Mouse (Mus musculus) limb, embryonic 15.5 days (tissue): Measurements from ENCODE around the gene Ccl4. TPM values are rescaled to one million over a fixed set of nuclear protein-coding genes. Genes with fewer than 3 reads are reported as not detected.

ENCODE experiments used
- ATAC-seq: fragments of 200-750 bp; cut with Nextera tagmentation; 2 replicates; pipeline ENCODE4 v1.8.0; 2017; ENCODE audit warnings: low read depth, moderate TSS enrichment; ENCODE audit not compliant: insufficient number of reproducible peaks, low FRiP score, low TSS enrichment
- H3K27ac ChIP-seq: fragments of 300-500 bp; sonication (generic); 2 replicates; pipeline ENCODE4 v1.5.1; 2015; ENCODE audit warnings: moderate library complexity, mild to moderate bottlenecking, inconsistent platforms
- H3K27me3 ChIP-seq: fragments of 300-500 bp; sonication (generic); 2 replicates; pipeline ENCODE4 v1.6.1; 2015; ENCODE audit warnings: inconsistent platforms
- H3K36me3 ChIP-seq: fragments of 300-500 bp; sonication (generic); 2 replicates; pipeline ENCODE4 v1.6.1; 2015; ENCODE audit warnings: inconsistent platforms
- H3K4me1 ChIP-seq: fragments of 300-500 bp; sonication (generic); 2 replicates; pipeline ENCODE4 v1.6.1; 2015; ENCODE audit warnings: inconsistent platforms
- H3K4me2 ChIP-seq: fragments of 300-500 bp; sonication (generic); 2 replicates; pipeline ENCODE4 v1.6.1; 2015; ENCODE audit warnings: mild to moderate bottlenecking, inconsistent platforms
- H3K4me3 ChIP-seq: fragments of 300-500 bp; sonication (generic); 2 replicates; pipeline ENCODE4 v1.5.1; 2015; ENCODE audit warnings: mild to moderate bottlenecking, inconsistent platforms
- H3K9ac ChIP-seq: fragments of 300-500 bp; sonication (generic); 2 replicates; pipeline ENCODE4 v1.6.1; 2015; ENCODE audit warnings: inconsistent platforms
- H3K9me3 ChIP-seq: fragments of 300-500 bp; sonication (generic); 2 replicates; pipeline ENCODE4 v1.6.1; 2016; ENCODE audit warnings: inconsistent platforms
- WGBS: fragments of 180-500 bp; shearing (Covaris S2); methylation state at CpG from one replicate; pipeline ENCODE4 v1.1.7; 2015; 5-methylcytosine and 5-hydroxymethylcytosine counted together
- polyA plus RNA-seq: library from polyadenylated mRNA; unstranded; fragments of >200 nt; fragmentation: Nextera tagmentation; extraction: Ambion mirVana; gene quantifications from 2 replicates; pipeline ENCODE4 v1.2.1, GENCODE M21; 2015

Gene Ccl4
- polyA plus RNA-seq, 1 experiment from 2014 or later = 0.95 TPM

DNA sequence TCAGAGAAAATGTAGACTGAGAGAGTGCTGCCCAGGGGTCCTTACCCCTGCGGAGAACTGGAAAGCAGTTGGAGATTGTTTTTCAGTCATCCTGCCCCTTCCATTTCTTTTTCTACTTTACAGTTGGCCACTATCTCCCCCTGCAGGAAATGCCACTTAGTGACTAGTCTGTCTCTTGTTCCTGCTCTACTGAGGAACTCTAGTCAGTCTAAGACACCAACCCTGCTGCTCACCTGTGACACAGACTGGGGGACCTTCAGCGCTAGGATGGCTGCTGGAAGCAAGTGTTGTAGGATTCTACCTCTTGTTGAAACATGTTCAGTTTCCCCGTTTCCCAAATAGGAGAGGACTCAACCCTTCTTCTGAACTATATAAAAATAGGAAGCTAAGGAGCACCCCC, 22.9 kb upstream of the Ccl4 start:
- Histone ChIP-seq H3K27me3 (no peaks in the 10 kb centered on the region), H3K9ac (no peak overlapping the region)
- WGBS = 65% methylated on average over 3 of the region's 3 CpGs

DNA sequence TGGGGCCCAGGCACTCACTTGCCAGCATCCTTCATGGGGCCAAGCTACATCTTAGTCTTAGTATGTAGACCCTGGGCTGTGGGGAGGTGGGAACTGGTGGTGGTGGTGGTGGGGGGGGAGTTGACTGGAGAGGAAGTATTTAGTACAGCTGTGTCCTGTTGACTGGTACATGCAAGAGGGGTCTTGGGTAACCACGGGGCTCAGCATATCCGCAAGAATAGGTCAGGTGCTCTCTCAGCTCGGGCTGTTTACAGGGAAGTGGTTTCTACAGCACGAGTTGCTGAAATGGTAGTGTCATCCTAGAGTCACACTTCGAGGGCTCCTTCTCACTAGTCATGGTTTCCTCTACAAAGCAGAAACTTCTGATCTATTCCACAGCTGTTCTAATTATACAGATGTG, 22.2 kb upstream of the Ccl4 start:
- 68% methylated on average over 5 of the region's 5 CpGs for WGBS
- Histone ChIP-seq H3K4me1 (no peaks in the 10 kb centered on the region), H3K4me3 (no peak overlapping the region), H3K27me3 (no peaks in the 10 kb centered on the region), H3K9me3 (no peaks in the 10 kb centered on the region), H3K9ac (no peak overlapping the region), H3K36me3 (no peaks in the 10 kb centered on the region), H3K4me2 (no peak overlapping the region), H3K27ac (no peak overlapping the region)
- ATAC-seq = no peak

More for the DNA sequence above, 22.9 kb upstream of the Ccl4 start:
- H3K4me3 ChIP-seq = no peak overlapping the region
- ATAC-seq = no peak
- no peaks in the 10 kb centered on the region for H3K9me3 ChIP-seq
- no peaks in the 10 kb centered on the region for H3K36me3 ChIP-seq
- H3K4me2 ChIP-seq = no peak overlapping the region
- H3K4me1 ChIP-seq = no peaks in the 10 kb centered on the region
- no peak overlapping the region for H3K27ac ChIP-seq

DNA sequence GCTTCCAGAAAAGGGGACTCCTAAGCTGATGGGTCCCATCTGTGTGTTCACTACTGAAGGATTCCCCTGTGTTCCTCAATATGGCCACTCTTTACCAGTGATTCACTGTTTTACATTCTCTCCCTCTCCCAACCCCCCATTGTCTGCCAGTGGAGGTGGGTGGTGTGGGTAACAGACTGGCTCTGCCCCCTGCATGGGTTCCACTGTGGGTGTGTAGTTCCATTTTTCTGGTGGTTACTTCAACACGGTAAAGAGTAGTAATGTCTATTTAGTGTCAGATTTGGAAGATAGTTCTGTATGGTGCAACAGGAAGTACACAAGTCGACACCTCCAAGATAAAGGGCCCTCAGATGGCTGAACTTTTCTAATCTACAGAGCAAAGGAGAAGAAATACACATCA, 21.2 kb upstream of the Ccl4 start:
- H3K9me3 ChIP-seq = no peaks in the 10 kb centered on the region
- no peaks in the 10 kb centered on the region for H3K4me1 ChIP-seq
- 83% methylated on average over 2 of the region's 2 CpGs for WGBS
- no peaks in the 10 kb centered on the region for H3K27me3 ChIP-seq
- H3K27ac ChIP-seq = no peak overlapping the region
- H3K4me3 ChIP-seq = no peak overlapping the region
- no peak overlapping the region for H3K4me2 ChIP-seq
- H3K9ac ChIP-seq = no peak overlapping the region
- no peaks in the 10 kb centered on the region for H3K36me3 ChIP-seq
- no peak for ATAC-seq

DNA sequence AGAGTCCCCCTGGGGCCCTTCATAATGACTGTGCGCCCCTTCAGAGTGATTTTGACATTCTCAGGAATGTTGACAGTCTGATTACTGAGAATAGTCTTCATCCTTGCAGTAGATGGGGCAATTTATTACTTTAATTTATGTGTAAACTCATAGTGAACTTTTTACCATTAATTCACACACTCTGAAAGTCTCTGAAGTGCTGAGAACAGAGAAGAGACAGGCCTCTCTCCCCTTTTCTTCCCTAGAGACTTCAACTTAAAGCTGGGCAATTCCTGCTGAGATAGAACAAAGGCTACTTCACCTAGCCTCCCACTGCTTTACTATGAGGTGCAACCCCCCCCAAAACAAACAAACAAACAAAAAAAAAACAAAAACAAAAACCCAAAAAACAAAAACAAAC, 16.9 kb upstream of the Ccl4 start, which contains the start of gene Rpl9-ps1:
Gene Rpl9-ps1 (minus strand): TSS at position 101 of the 400 bp plus-strand sequence.
- no peak for ATAC-seq
- 76% methylated on average over 1 of the region's 1 CpGs for WGBS

DNA sequence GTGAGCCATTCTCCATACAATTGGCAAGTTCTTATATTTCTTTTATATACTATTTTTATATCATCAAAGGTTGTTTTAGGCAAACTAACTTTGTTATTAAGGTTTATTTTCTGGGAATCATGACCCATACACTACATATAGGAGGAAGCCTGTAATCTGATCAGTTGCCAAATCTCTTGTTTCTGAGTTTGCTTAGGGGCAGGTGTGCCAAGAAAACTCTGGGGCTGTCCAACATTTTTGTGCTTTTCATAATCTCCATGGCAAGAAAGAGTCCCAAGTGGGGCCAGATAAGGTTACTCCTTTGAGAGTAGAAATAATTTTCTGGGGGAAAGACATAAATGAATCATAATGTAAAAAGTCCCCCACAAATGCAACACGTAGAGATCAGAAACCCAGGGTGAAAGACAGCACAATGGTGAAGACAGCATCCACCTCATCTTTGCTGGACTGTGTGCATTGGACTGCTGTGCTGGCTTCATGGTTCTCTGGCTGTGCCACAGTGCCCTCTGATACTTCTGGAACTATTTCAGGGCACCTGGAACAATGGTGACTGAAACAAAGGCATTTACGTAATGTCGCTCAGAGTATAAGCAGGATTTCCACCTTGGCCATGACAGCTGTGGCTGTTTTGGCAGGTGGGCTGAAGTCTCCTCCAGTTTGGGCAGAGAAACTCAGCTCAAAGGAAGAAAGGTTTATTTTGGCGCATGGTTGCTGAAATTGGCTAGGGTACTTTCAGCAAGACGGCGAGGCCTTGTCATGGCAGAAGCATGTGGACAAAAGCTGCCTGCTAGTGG, 15.8 kb upstream of the Ccl4 start:
- Histone ChIP-seq H3K27me3 (no peaks in the 10 kb centered on the region), H3K4me2 (no peak overlapping the region), H3K9ac (no peak overlapping the region), H3K27ac (no peak overlapping the region), H3K36me3 (no peaks in the 10 kb centered on the region), H3K4me3 (no peak overlapping the region), H3K4me1 (no peaks in the 10 kb centered on the region), H3K9me3 (no peaks in the 10 kb centered on the region)
- 82% methylated on average over 6 of the region's 6 CpGs for WGBS
- no peak for ATAC-seq

More for the DNA sequence above, 16.9 kb upstream of the Ccl4 start, which contains the start of gene Rpl9-ps1:
- Histone ChIP-seq H3K4me1 (no peaks in the 10 kb centered on the region), H3K9ac (no peak within 1 kb of the TSS), H3K4me2 (no peak within 1 kb of the TSS), H3K4me3 (no peak within 1 kb of the TSS), H3K36me3 (no peaks in the 10 kb centered on the region), H3K9me3 (no peaks in the 10 kb centered on the region), H3K27ac (no peak within 1 kb of the TSS), H3K27me3 (no peaks in the 10 kb centered on the region)

DNA sequence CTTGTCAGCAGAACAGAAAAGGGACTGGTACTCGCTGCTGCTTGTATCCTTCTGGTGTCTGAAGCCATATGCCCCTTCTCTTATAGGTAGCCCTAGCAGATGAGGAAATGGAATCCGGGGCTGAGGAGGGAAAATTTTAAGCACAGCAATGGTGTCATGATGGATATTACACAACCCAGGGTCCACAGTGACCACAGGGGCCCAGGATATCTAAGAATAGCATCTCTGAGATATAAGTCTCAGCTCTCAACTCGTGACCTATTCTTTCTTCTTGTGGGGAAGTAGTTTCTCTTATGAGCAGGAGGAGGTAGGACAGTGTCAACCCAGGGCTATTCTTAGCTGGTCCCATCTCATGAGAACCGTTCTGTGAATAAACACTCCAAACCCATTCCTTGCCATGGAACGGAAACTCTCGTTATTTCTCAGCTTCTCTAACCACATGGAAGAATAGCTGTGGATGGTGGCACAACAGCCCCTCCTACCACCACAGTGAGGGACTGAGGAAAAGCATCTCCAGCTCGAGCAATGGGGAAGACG, 13.0 kb upstream of the Ccl4 start, which contains the start of gene Ccl3:
Gene Ccl3 (minus strand): TSS at position 51 of the 537 bp plus-strand sequence.
- Histone ChIP-seq H3K27ac (no peak within 1 kb of the TSS), H3K4me2 (no peak within 1 kb of the TSS), H3K4me1 (no peaks in the 10 kb centered on the region), H3K9ac (no peak within 1 kb of the TSS), H3K9me3 (no peaks in the 10 kb centered on the region), H3K27me3 (no peaks in the 10 kb centered on the region), H3K36me3 (no peaks in the 10 kb centered on the region), H3K4me3 (no peak within 1 kb of the TSS)
- no peak for ATAC-seq
- WGBS = 67% methylated on average over 8 of the region's 8 CpGs

DNA sequence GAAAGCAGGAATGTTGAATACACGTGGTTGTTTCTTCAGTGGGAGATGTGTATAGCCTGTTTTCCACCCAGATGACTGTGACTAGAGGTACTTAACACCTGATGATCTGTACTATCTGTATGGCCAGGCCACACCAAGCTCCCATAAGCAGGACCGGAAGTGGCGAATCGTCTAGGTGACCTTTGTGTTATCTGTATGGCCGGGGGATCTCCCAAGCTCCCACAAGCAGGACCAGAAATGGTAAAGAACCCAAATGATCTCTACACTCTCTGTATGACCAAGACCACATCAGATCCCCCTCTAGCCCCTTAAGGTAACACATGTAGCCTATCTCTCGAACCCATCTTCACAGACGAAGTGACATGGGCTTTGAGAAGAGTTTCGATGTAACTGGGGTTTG, 7.8 kb upstream of the Ccl4 start:
- WGBS = 88% methylated on average over 8 of the region's 8 CpGs
- H3K36me3 ChIP-seq = no peaks in the 10 kb centered on the region
- no peak overlapping the region for H3K27ac ChIP-seq
- no peak for ATAC-seq
- H3K9me3 ChIP-seq = no peaks in the 10 kb centered on the region
- no peaks in the 10 kb centered on the region for H3K27me3 ChIP-seq
- no peak overlapping the region for H3K9ac ChIP-seq
- no peak overlapping the region for H3K4me3 ChIP-seq
- H3K4me2 ChIP-seq = no peak overlapping the region
- H3K4me1 ChIP-seq = no peaks in the 10 kb centered on the region

DNA sequence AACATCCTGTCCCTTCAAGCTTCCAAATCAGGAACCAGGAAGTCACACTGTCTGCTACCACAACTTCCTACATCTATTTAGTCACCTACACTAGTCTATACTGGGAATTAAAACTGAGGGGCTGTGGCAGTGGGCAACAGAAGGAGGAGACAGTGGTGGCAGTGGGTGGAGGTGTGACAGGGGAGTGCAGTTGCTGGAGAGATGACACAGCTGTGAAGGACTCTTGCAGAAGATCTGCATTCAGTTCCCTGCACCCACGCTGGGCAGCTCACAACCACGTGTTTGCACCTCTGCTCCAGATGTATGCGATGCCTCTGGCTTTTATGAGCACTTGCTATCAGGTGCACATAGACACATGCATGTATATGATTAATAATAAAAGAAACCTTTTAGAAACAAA, 4.9 kb upstream of the Ccl4 start:
- no peaks in the 10 kb centered on the region for H3K36me3 ChIP-seq
- H3K4me2 ChIP-seq = no peak overlapping the region
- H3K4me1 ChIP-seq = no peaks in the 10 kb centered on the region
- H3K4me3 ChIP-seq = no peak overlapping the region
- no peak overlapping the region for H3K9ac ChIP-seq
- ATAC-seq = no peak
- 66% methylated on average over 3 of the region's 3 CpGs for WGBS
- H3K27ac ChIP-seq = no peak overlapping the region
- H3K27me3 ChIP-seq = no peaks in the 10 kb centered on the region
- H3K9me3 ChIP-seq = no peaks in the 10 kb centered on the region

DNA sequence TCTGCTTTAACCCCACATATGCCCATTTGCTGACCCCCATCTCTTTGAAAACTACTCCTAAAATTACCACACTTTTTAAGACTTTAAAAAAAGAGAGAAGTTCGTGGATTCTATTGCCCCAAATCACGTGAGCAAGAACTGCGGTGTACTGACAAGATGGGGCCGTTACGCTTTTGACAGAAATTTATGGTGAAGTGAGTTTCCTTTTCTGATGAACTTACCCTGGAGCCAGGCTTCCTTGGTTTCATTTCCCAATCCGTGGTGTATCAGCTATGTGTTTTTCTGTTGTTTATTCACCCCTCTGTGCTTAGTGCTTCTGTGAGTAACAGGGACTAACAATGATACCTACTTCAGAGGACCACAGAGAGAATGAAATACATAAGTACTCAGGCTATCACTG, 3.6 kb upstream of the Ccl4 start:
- Histone ChIP-seq H3K36me3 (no peaks in the 10 kb centered on the region), H3K4me2 (no peak overlapping the region), H3K27me3 (no peaks in the 10 kb centered on the region), H3K4me1 (no peaks in the 10 kb centered on the region), H3K9ac (no peak overlapping the region), H3K9me3 (no peaks in the 10 kb centered on the region), H3K27ac (no peak overlapping the region), H3K4me3 (no peak overlapping the region)
- no peak for ATAC-seq
- 63% methylated on average over 6 of the region's 6 CpGs for WGBS

DNA sequence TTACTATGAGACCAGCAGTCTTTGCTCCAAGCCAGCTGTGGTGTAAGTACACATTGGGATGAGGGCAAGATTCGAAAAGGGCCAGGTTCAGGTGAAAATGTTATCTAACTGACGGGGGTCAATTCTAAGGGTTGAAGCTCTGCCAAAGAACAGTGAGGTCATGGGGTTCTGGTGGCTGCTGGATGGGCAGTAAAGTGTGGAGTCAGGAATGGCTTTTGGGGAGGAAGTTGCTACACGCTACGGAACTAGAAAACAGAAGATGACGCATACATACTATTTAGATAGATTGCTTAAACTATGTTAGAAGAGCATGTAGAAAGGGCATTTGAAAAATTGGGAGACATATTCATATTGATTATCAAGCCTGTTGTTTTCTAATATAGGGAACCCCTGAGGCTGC, 1.1 kb downstream of the Ccl4 start:
- no peaks in the 10 kb centered on the region for H3K36me3 ChIP-seq
- 72% methylated on average over 5 of the region's 5 CpGs for WGBS
- ATAC-seq = no peak

DNA sequence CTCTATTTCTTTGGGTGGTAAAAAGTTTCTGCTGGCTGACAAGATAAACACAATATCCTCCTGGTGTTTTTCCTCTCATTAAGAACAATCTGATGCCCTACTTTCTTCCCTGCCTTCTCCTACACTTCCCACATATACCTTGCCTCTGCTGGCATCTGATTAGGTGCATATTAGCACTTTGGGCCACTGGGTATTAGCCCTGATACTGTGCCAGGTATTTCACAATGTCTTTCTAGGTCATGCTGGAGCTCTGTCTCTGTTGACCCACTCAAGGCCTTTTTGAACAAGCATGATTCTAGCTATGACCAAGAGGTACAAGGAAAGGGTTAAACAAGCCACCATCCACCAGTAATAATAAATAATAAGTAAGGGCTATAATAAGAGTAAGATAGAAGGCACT, 9.4 kb downstream of the Ccl4 start:
- ATAC-seq = no peak
- H3K4me2 ChIP-seq = no peak overlapping the region
- no peaks in the 10 kb centered on the region for H3K27me3 ChIP-seq
- H3K36me3 ChIP-seq = no peaks in the 10 kb centered on the region
- no peaks in the 10 kb centered on the region for H3K4me1 ChIP-seq
- no peaks in the 10 kb centered on the region for H3K9me3 ChIP-seq
- H3K9ac ChIP-seq = no peak overlapping the region
- no peak overlapping the region for H3K4me3 ChIP-seq
- H3K27ac ChIP-seq = no peak overlapping the region

More for the DNA sequence above, 1.1 kb downstream of the Ccl4 start:
- H3K27me3 ChIP-seq = no peaks in the 10 kb centered on the region
- H3K4me3 ChIP-seq = no peak overlapping the region
- no peak overlapping the region for H3K27ac ChIP-seq
- H3K4me1 ChIP-seq = no peaks in the 10 kb centered on the region
- H3K4me2 ChIP-seq = no peak overlapping the region
- H3K9ac ChIP-seq = no peak overlapping the region
- H3K9me3 ChIP-seq = no peaks in the 10 kb centered on the region

DNA sequence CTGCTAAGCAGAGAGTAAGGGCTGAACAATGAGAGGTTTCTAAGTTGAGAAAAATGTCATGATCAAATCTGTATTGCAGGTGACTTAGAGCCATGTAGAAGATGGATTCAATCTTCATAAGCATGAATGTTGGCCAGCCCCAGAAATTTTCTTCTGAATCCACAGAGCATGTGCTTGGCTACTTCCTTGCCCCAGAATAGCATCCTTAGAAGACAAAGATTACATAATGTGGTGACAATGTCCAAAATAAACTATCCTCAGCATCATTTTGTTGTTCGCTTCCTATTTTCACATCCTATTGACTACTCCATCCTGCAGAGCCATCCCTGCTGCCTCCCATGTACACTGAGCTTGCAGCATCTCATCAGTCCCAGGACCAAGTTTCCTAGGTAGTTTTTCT, 13.3 kb downstream of the Ccl4 start:
- no peak for ATAC-seq
- 90% methylated on average over 1 of the region's 1 CpGs for WGBS

More for the DNA sequence above, 13.3 kb downstream of the Ccl4 start:
- no peak overlapping the region for H3K4me2 ChIP-seq
- H3K27me3 ChIP-seq = no peaks in the 10 kb centered on the region
- H3K36me3 ChIP-seq = no peaks in the 10 kb centered on the region
- no peak overlapping the region for H3K27ac ChIP-seq
- no peaks in the 10 kb centered on the region for H3K9me3 ChIP-seq
- H3K9ac ChIP-seq = no peak overlapping the region
- H3K4me3 ChIP-seq = no peak overlapping the region
- no peaks in the 10 kb centered on the region for H3K4me1 ChIP-seq
